Mouse (Mus musculus): ENCODE results near the gene Lce1j.
"Not testable (repeated sequence)": the region's sequence is repeated elsewhere in the genome, so short reads cannot be mapped to it uniquely, and the experiment has no call there.

Lce1j gene

GRCm38 (mm10) chr3:92790414-92790813, at the start of gene Lce1j:
Gene Lce1j (minus strand): TSS chr3:92790514.
- in situ Hi-C loops (cut with MboI, MseI), result no loop called here

- in situ Hi-C loops (cut with MboI, MseI), result no loop called here
Observed at GRCm38 (mm10) chr3:92827108-92827507, 36.8 kb upstream of the Lce1j start, which contains the start of gene Kprp. Gene Kprp (minus strand): TSS chr3:92827247.

GRCm38 (mm10) chr3:92825808-92826207, 35.5 kb upstream of the Lce1j start:
- in situ Hi-C loops (cut with MboI, MseI), result no loop called here

GRCm38 (mm10) chr3:92816036-92816435, 25.7 kb upstream of the Lce1j start:
- in situ Hi-C loops (cut with MboI, MseI), result not testable (repeated sequence)

- in situ Hi-C loops (cut with MboI, MseI), result no loop called here
Observed at GRCm38 (mm10) chr3:92815581-92815980, 25.3 kb upstream of the Lce1j start.

GRCm38 (mm10) chr3:92807791-92808190, 17.5 kb upstream of the Lce1j start, which contains the start of gene Lce1k:
Gene Lce1k (minus strand): TSS chr3:92807891.
- in situ Hi-C loops (cut with MboI, MseI), result no loop called here

GRCm38 (mm10) chr3:92778799-92779198, 11.5 kb downstream of the Lce1j start, which contains the start of gene Lce1i:
Gene Lce1i (minus strand): TSS chr3:92778899.
- in situ Hi-C loops (cut with MboI, MseI), result no loop called here

GRCm38 (mm10) chr3:92771573-92771972, 18.7 kb downstream of the Lce1j start:
- in situ Hi-C loops (cut with MboI, MseI), result no loop called here

- in situ Hi-C loops (cut with MboI, MseI), result loop anchor here (10.0 kb wide), 1 partner anchor 610 kb away; no protein-coding TSS in a partner anchor
Observed at GRCm38 (mm10) chr3:92764965-92765364, 25.3 kb downstream of the Lce1j start, which contains the start of gene Lce1h. Gene Lce1h (minus strand): TSS chr3:92765065.

- in situ Hi-C loops (cut with MboI, MseI), result no loop called here
Observed at GRCm38 (mm10) chr3:92753197-92753596, 37.1 kb downstream of the Lce1j start.

- in situ Hi-C loops (cut with MboI, MseI), result no loop called here
Observed at GRCm38 (mm10) chr3:92752238-92752637, 38.1 kb downstream of the Lce1j start, which contains the start of gene Lce1g. Gene Lce1g (minus strand): TSS chr3:92752338.

GRCm38 (mm10) chr3:92738996-92739395, 51.3 kb downstream of the Lce1j start, which contains the start of gene Gm38119:
Gene Gm38119 (minus strand): TSS chr3:92739096.
- in situ Hi-C loops (cut with MboI, MseI), result no loop called here

All from T-helper 2 cell (primary cell).